Mouse (Mus musculus): ENCODE data around the gene Scn10a.

GRCm38 (mm10) chr9:119575732-119576131 is 143.4 kb downstream of the Scn10a start:
- TF ChIP-seq ZC3H11A (IDR thresholded peaks at IDR 0.05; ENCODE audit: borderline replicate concordance, low read depth, low read length) (no peak), CHD2 (IDR thresholded peaks at IDR 0.05; ENCODE audit: low read depth, low read length) (no peak), MAFK (IDR thresholded peaks at IDR 0.05; ENCODE audit: insufficient read depth, low read depth, low read length) (no peak)

All from ES-E14 (cell line).